Mouse (Mus musculus): ENCODE measurements at regions not wholly inside any gene's neighbourhood (a gene's known extent, or its start where the extent isn't known, plus 50 kb on each side); places are given as distances from the start of the nearest gene placed in this dataset.

DNA sequence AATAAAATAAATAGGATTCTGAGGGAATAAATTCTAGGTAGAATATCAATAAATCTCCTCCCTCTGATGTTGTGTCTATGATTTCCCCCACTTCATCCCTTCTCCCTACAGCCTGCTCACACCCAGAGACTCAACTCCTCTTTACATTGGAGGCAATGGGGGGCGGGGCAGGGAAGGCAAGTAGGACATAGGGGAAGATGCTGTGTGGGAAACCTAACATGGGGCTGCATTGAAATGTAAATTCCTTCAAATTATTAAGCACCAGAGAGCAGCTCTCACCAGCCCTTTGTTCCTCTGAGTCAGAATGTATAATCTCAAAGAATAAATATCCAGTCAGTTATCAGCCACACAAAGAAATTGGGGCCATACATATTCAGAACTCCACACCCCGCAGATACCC is 91.6 kb downstream of the Nuf2 start:
- DNase-seq, result no peak

DNA sequence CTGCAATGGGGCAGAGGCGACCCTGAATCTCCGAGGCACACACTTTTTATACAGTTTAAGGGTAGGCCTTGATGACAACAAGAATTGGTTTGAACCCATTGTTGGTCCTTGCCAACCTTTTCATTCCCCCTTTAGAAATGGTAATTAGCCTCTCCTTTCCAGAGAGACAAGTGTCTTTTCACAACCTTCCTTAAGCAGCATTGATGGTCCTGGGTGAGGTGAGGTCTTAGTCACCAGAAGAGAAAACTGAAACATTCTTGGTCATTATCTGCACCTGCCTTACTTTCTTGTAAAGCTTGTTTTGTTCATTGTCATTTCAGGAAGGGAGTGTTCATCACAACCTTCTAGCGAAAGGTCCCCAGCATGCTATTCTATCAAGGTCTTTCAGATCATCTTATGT is 93.3 kb downstream of the Nuf2 start:
- DNase-seq, result no peak

DNA sequence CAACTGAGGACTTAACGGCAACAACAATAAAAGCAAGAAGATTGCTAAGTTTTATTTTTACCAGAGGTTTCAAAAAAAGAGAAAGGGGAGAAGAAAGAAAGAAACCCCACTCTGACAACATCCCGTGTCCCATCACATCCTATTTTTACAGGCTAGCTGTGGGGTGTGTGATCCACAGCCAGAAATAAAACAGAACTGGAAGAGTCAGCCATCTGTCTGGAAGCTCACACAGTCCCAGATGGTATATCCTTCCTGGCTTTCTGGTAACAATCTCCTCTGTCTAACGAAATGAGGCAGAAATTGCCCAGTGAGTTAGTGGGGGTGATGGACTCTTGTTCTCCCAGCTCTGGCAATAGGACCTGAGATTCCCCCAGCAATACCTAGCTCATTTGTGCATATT is 108.9 kb downstream of the Nuf2 start:
- no peak for DNase-seq

DNA sequence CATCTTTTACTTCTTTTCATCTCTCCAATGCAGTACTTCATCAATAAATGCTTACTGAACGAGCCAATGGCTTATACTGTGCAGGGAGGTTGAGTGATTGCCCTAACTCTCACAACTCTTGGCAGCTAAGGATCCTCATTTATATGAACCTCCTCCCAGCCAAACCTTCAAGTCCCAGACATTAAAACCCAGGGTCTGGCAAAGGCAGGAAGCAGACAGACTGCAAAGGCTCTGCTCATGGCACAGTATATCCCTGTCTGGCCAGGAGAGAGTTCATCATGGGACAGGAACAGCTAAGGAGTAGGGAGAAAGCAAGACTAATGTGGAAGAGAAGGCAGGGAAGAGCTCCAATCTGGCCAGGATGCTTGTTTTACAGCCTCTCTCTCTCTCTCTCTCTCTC is 109.6 kb downstream of the Nuf2 start:
- no peak for DNase-seq

DNA sequence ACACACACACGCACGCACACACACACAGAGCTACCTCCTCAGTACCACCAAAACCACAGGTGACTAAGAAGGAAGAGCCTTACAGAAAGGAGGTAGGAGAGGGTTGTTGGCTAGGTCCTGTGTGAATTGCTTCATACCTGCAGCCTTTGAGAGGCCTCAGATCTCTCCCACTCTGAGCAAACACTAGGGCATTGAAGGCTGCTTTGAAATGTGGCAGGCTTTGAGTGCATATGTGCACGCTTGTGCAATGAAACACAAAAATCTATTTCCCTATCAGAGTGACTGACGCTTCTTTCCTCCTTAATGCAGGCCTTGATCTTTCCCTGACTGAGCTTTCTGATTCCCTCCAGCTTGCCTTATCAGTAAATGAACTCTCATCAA is 112.6 kb downstream of the Nuf2 start:
- DNase-seq, result no peak

DNA sequence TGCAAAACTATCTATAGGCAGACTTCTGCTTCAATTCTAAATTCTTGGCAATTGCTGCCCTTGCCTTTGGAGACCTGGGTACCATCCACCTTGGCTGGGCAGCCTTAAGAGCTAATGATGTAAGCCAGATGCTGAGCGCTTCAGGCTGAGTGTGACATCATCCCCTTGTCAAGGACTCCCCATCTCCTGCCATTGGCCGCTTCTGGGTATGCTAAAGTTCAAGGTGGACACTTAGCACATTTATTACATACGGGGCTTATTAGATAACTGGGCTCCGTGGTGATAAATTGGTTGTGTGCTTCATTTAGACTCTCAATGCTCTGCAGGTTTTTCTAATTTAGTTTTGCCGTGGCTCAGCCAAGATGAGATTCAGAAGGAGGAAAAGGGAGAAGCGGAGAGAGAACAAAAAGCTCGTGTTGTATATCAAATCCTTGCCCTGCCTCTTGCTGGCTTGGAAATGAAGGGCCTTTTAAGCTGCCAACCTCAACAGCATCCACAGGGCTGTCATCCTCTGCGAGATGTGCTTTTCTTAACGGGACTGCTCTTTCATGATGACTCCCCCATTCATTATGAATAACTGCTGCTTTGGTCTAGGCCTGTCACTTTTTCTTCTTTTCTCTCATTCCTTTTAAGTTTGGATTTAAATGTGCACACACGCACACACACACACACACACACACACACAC is 113.1 kb downstream of the Nuf2 start:
- no peak for DNase-seq

DNA sequence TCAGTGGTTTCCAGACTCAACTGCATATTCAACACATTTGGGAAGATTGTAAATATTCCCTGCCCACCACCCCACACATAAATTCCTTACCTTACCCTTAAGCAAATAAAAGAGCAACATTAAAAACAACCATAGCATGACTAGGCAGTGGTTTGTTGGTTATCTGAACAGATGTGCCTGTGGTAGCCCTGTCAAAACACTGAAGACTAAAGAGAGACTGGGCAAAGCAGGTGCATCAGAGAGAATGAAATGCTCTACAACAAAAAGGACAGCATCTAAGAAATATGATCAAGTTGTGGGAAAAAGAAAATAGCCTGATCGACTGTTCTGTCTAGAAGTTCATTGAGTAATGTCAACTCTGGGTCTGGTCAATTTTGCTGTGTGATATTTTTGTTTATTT is 114.6 kb downstream of the Nuf2 start:
- no peak for DNase-seq

DNA sequence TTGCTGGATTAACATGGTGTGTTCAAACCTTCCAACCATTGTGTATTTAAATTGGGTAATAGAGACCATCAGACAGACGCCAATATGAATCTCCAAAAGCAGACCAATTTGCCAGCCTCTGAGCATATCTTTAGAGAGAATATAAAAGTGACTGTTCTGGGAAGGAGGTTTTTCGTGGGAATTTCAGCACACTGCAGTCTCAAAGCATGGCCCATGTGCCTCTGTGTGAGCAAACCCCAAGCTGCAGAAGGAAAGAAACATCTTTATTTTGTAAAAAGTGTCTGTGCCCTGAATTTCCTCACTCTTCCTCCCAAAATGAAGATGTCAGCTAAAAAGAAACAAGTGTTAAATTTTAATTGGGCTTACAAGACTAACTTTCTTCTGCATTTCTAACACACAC is 123.1 kb downstream of the Nuf2 start:
- no peak for DNase-seq

DNA sequence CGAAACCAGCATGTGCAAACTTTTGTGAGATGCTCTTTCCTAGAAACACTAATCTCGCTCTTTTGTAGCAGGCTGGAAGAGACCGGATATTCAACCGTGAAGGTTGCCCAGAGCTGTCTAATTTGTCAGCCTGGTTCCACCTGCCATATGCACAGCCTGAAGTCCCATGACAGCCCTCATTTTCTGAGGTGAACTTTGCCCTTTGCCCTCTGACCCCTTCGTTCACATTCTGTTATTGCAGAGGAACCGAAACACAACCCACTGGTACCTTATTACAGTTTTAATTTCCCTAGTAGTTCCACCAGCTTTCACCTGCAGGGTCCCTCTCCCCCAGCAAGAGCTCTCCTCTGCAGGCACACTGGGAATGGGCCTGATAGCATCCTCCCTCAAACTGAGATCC is 130.4 kb downstream of the Nuf2 start:
- no peak for DNase-seq

DNA sequence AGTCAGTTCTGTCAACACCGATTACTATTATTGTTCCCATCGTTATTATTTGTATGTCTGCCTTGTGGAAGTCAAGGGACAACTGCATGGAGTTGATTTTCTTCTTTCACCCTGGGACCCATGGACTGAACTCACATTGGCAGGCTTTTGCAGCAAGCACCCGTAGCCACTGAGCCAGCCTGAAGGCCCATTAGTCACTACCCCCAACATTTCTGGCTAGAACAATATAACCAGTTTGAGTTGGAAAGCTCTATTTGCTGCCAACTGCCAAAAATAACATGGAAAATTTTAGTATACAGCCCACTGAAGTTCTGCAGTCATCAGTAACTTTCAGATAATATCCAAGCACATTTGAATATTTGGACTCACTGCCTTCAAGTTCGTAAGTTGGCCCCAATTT is 133.9 kb downstream of the Nuf2 start:
- no peak for DNase-seq

DNA sequence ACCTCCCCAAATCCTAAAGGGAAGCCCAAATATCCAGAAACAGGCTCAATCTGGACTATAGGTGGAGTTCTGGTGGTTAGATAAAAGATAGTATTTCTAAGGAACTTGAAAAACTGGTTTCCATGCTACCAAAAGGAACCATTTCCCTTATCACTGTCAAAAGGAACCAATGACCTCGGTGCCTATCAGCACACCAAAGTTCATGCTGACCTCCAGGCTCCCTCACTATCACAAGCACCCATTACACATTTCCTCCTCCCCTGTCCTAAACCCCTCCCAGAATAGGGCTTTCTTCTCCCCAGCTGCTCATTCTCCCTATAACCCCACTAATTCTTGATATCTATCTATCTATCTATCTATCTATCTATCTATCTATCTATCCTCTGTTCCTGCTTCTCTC is 144.2 kb downstream of the Nuf2 start:
- DNase-seq, result no peak

DNA sequence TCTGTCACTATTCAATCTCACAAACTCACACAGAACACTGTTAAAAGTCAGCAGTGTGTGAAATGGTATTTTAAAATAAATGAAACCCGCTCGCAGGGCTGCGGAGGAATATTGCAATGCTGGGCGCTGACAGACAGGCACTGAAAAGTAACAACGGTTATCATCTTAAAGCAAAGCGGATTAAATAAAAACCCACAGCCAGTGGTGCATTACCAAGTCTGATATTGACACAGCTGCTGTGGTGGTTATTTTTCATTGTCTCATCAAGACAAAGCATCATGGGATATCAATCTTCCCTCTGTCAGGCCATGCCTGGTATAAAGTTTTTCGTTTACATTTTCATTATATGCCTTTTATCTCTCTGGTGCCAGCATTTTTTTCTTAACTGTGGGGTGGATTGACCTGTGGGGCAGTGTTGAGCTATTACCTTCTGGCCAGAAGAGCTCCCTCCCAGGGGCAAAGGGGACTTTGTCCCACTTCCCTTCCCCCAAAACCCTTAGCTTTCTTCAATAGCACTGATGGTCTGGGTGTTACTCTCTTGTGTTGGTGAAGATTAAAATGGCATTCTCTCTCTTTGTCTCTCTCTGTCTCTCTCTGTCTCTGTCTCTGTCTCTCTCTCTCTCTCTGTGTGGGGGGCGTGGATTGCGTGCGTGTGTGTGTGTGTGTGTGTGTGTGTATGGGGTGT is 145.4 kb downstream of the Nuf2 start:
- no peak for DNase-seq

DNA sequence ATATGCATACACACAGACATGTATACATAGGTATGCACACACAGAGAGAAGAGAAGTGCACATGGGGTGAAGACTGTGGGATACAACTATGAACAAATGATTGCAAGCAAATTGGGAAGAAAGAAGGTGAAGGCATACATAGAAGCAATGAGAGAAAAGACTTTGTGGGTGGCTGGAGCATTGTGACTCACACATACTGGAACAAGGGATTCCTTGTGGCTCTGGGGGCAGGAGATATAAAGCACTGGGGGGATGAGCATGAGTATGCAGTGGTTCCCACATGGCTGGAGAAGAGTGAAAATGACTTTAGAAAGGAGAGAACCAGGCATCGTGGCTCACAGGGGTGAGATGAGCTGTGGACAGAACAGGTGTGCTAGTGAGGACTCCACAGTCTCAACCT is 156.6 kb downstream of the Nuf2 start:
- DNase-seq, result no peak

DNA sequence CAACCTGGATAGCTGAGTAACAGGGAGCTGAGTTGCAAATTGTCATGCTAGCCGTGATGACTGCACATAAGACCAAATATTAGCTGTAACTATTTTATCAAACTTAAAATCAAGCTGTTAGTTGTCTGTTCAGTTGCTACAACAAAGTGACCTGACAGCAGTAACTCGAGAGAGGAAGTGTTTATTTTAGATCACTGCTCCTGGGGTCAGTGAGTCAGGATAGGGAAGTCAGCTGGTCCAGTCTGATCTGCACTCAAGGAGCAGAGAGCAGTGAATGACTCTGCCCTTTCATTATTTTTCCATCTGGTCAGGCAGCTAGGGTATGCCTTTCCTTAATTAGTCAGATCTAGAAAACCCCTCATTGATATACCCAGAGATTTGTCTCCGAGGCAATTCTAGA is 162.5 kb downstream of the Nuf2 start:
- DNase-seq, result no peak

DNA sequence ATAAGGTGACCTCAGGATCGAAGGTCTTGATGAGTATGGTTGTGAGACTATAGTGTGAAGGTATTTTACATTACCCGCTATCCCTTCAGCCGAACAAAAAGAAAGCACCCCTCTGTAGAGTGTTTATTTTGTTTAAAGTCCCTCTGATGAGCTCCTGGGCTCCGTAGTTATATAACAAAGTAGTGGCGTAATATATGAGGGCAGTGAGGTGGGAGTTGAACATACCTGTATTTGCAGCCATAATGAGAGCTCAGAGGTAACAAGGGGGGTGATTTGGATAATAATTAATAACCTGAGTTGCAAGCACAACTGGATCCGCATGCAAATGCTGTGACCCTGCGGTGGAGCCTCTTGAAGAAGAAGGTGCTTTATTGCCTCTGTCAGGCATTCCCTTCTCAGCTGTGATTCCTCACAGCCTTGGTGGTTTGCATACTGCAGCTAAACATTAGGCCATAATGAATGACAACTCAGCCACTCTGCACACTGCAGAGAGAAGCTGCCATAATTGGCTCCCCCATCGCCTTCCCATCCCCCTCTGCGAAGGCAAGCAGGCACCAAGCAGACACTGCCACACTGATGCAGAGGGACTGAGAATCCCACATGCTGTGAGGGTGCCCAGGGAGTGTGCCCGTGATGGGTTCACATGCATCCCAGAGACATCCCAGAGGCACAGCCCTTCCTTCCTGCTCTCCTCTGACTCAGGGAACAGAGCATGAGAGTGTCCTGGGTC is 163.3 kb downstream of the Nuf2 start:
- DNase-seq, result no peak

DNA sequence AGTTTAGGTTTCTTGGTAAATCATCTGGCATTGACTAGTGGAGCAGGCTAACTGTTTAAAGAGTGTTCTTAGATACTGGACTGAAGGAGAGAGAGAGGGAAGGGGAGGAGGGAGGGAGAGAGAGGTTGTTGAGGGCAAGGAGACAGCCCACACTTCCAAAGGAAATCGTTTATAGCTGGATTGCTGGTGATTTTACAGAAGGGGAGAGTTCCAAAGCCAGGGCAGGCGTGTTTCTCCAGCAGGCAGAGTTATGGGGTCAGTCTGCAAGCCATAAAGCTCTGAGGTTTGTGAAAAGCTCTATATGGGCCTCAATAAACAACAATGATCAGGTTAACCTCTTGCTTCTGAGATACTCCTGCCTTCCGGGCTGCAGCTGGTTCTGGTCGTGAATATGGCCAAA is 163.9 kb downstream of the Nuf2 start:
- DNase-seq, result no peak

DNA sequence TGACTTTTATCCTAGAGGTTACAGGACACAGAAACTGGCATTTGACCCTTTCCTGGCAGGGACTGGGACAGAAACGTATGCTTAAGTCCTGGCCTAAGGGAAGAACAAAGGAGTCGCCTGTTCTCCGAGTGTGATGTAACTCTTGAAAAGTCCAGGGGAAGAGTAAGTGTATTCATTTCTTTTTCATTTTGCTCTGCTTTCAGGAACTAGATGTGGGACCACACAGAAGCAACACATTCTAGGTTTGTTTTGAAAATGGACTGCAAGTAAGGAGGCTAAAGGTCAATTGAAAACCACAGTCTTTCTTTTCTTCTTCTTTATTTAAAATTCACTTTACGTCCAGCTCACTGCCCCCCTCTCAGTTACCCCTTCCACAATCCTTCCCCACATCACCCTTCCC is 168.7 kb downstream of the Nuf2 start:
- DNase-seq, result no peak

DNA sequence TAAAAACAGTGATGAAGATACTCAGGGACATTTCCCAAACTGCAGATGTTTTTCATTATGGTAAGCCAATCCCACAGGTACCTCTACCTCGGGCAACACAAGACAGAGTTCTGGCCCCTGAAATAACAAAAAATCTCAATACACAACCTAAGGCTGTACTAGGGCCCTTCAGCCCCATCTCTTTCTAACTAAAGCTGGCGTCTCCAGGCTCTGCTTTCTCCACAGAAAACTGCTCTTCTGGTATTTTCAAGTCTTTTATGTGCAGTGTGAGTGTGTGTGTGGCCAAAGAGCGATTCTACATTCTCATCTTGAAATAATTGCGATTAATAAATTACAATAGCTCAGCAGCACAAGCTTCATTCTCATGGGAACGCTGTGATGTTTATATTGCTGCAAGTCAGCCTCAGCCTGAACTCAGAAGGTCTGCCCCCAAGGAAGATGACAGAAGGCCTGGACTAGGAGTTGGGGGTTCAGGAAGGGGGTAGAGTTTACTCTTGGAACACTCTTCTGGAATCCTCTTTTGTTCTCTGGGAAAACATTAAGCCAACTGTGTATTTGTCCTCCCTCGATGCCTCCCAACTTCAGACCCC is 173.5 kb downstream of the Nuf2 start:
- no peak for DNase-seq

DNA sequence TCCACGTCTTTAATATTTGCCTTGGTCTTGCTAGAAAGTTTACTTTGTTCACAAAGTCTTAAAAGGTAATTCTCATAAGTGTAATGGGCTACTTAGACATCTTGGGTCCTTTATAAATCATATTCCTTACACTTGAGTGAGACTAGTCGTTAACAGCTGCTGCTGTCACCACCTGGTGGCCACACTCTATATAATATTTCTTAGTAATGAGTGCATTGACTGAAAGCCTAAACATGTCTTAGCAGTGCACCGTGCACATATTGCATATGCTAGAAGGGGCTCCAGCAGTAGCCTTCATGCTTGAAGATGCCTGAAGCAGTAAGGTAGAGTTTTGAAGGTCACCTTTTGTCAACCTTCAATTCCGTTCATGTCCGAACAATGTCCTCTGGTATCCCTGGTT is 177.2 kb downstream of the Nuf2 start:
- no peak for DNase-seq

DNA sequence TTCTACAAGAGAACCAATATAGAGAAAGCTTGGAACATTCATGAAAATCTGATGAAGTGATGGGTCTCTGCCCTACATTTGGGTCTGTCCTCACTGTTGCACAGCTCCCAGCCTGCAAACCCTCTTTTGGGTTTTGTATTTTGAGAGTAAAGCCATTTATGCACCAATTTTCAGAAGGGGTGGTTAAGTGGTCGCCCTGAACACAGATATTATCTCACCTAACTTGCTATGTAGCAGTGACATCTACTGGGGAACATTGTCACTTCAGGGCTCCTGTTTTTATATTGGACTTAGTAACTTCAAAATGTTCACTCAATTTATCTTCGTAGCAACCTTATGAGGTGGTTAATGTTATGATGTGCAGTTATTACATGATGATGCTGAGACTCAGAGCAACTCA is 183.6 kb downstream of the Nuf2 start:
- no peak for DNase-seq

DNA sequence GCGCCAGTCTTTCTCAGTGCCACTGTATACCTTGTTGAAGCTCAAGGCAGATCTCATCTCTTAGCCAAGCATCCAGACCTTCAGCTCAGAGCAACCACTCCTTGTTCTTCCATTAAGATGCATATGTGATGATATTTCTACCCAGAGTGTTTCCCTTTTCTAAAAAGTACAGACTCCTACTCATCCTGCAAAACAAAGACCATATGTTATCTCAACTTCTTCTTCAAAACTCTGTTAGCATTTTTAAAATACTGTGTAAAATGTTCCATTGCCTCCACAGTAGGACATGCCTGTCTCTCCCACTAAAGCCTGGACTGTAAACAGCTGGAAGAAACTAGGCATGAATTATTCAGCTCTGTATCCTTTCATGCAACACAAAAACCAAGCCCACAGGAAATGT is 184.4 kb downstream of the Nuf2 start:
- DNase-seq, result no peak

DNA sequence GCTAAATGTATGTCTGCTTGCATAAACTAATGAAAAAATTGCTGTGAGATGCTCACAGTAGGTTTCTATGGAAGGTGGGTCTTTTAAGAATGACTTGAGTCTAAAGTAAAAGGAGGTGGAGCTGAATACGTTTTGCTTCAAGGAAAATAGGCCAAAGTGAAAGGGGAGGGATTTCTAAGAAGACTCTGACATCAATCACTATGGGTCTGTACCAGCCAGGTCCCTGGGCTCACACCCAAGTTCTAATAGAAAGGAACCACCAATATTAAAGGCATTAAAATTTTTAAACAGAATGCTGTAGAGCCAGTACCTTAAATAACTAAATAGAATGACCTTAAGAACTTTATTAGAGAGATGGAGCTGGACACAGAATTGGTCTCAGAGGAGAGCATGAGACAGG is 190.1 kb downstream of the Nuf2 start:
- DNase-seq, result no peak

DNA sequence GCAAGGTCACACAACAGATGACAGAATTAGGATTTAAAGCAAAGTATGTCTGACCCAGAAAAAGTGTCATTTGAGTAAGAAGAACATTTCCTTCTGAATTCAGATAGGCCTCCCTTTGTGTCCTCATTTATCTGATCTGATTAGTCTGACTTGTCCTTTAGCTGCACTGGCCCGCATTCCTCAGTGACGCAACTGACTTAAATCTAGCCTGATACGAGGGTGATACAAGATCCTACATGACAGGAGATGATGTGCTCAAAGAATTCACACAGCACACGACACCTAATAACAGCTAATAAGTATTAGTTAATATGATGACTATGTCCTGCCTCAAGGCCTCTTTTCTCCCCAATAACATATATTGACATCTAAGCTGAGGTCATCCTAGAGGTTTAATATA is 192.8 kb downstream of the Nuf2 start:
- DNase-seq, result no peak

DNA sequence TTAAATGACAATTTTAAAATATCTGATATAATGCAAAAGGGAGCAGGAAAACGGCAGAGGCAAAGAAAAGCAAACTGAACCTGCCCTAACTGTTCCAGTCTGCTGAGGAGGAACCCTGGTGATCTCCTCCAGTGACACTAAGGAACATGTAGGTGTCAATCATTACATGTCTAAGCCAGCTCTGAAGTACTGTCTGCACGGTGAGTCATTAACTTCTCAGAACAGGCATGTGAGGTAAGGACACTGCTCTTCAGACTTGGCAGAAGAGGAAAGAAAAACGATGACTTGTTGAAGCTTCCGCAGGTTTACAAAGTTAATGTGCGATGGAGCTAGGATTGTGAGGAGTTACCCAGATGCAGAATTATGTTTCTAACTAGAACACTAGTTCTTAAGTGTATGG is 199.1 kb downstream of the Nuf2 start:
- no peak for DNase-seq
